Mouse (Mus musculus) G1E (cell line): ENCODE data around the gene Vps39. TPM values are rescaled to one million over a fixed set of nuclear protein-coding genes. Genes with fewer than 3 reads are reported as not detected.

Source experiments
- ATAC-seq: 2 replicates; pipeline ENCODE4 v1.8.0; 2016; ENCODE audit warnings: mild to moderate bottlenecking; ENCODE audit not compliant: insufficient number of reproducible peaks, poor library complexity, low FRiP score, severe bottlenecking; ENCODE audit errors: extremely low read depth
- DNase-seq: peaks from one replicate; pipeline ENCODE4 v3.0.0; 2012; ENCODE audit warnings: low spot score
- H3K27me3 ChIP-seq: 2 replicates; pipeline ENCODE4 v1.6.1; 2012; ENCODE audit warnings: mild to moderate bottlenecking, low read length, inconsistent platforms; ENCODE audit not compliant: insufficient read depth
- H3K36me3 ChIP-seq: replicated peaks from 2 replicates; pipeline ENCODE3; 2012; ENCODE audit warnings: mild to moderate bottlenecking, inconsistent platforms
- H3K4me1 ChIP-seq: 2 replicates; pipeline ENCODE4 v1.6.1; 2012; ENCODE audit warnings: low read depth, low read length, inconsistent platforms, mixed read lengths; ENCODE audit not compliant: insufficient read depth
- H3K4me3 ChIP-seq: 2 replicates; pipeline ENCODE4 v1.5.1; 2012; ENCODE audit warnings: low read depth, mild to moderate bottlenecking, inconsistent platforms, low read length, moderate library complexity, mixed read lengths
- H3K9me3 ChIP-seq: replicated peaks from 2 replicates; pipeline ENCODE4 v1.6.1; 2012; ENCODE audit warnings: inconsistent platforms
- CTCF ChIP-seq: IDR thresholded peaks from 2 replicates; pipeline ENCODE4 v1.5.1; 2012; ENCODE audit warnings: low read depth, low read length, inconsistent platforms, mixed read lengths
- GATA1 ChIP-seq: IDR thresholded peaks from 2 replicates; pipeline ENCODE4 v1.6.1; 2012; ENCODE audit warnings: borderline replicate concordance, low read length, inconsistent platforms, mixed read lengths
- GATA2 ChIP-seq: IDR thresholded peaks from 2 replicates; pipeline ENCODE4 v1.6.1; 2012; ENCODE audit warnings: low read depth, low read length, inconsistent platforms, borderline replicate concordance
- POLR2AphosphoS5 ChIP-seq: IDR thresholded peaks from 2 replicates; pipeline ENCODE4 v1.6.1; 2012; ENCODE audit warnings: low read depth, low read length, inconsistent platforms; ENCODE audit not compliant: insufficient replicate concordance
- TAL1 ChIP-seq: conservative IDR thresholded peaks from 2 replicates; pipeline ENCODE4 v1.6.1; 2012; ENCODE audit warnings: low read depth, low read length, inconsistent platforms, mixed read lengths
- polyA plus RNA-seq: library from polyadenylated mRNA; stranded (reverse); fragments of >175 nt; gene quantifications from 2 replicates; pipeline ENCODE4 v1.2.3, GENCODE M21; 2012
- total RNA-seq, 2 experiments: library from RNA; stranded (forward) in 1 of 2; stranded (reverse) in 1 of 2; fragments of 200-1000 nt in 1 of 2; fragments of >200 nt in 1 of 2; fragmentation: Nextera tagmentation in 1 of 2; gene quantifications; 2 replicates each; pipeline ENCODE4 v1.2.3; 2014 to 2017

The Vps39 gene
- total RNA-seq (2014; fragmentation: Nextera tagmentation) (22.1 and 38.8 TPM in 2 replicates), total RNA-seq (2017) (26.4 and 29.7 TPM in 2 replicates), polyA plus RNA-seq (15.1 and 18.6 TPM in 2 replicates)

DNA sequence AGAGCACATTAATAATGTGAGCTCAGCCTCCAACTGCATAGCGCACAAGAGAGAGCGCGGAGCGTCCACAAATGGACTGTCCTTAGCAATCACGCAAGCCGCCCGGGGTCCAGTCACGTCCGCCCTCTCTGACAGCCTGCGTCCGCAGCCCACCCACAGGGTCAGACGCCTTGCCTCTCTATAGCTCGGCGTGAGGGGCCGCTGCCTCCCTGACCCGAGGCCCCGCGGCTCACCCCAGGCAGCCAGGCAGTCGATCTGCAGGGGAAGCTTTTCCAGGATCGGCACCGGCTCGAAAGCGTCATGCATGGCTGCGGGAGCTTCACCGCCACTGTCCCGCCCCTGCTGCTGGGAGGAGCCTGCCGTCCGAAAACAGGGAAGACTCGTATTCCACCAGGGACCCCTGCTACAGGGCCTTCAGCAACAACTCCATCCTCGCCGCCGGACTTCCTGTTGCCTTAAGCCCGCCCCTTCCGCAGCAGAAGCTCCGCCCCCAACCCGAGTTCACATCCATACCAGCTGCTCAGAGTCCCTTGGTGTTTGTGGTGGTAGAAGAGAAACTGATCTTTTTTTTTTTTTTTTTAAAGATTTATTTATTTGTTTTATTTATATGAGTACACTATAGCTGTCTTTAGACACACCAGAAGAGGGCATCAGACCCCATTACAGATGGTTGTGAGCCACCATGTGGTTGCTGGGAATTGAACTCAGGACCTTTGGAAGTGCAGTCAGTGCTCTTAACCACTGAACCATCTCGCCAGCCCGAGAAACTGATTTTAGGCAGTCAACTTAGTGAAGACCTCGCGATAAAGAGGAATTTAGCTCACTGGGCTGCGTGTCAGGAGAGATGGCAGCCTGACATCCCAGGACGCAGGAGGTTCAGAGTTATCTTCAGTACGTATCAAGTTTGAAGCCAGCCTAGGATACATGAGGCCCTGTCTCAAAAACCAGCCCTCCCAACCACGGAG is at the start of gene Vps39:
TSS of gene Vps39 (minus strand) at position 456 of the 965 bp plus-strand sequence.
- Histone ChIP-seq H3K27me3 (no peaks in the 10 kb centered on the region), H3K4me1 (peaks cover 21% of the 10 kb centered on the region), H3K4me3 (peak within 1 kb of the TSS; percentile 99), H3K36me3 (peaks cover 63% of the 10 kb centered on the region), H3K9me3 (no peaks in the 10 kb centered on the region)
- peak; percentile 89 for DNase-seq
- TF ChIP-seq CTCF (no peak), GATA1 (no peak), POLR2AphosphoS5 (no peak), TAL1 (no peak), GATA2 (no peak)
- ATAC-seq: peak; percentile 83

DNA sequence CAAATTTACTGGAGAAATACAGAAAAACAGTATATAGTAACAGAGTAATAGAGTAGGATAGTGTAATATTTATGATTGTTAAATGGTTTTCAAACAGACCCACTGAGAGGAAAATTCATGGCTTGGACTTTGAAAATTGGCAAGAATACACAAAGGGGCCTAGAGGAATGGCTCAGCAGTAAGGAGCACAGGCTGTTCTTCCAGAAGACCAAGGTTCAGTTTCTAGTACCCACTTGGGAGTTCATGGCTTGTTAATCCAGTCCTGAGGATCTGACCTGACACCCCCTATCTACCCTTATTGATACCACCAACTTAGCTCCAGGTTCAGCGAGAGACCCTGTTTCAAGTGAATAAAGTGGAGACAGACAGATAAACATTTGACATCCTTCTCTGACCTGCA is 45.0 kb upstream of the Vps39 start:
- TF ChIP-seq GATA2: no peak
- no peak for TF ChIP-seq TAL1
- TF ChIP-seq POLR2AphosphoS5: no peak
- TF ChIP-seq CTCF: no peak
- no peak for TF ChIP-seq GATA1
- no peaks in the 10 kb centered on the region for H3K27me3 ChIP-seq
- no peaks in the 10 kb centered on the region for H3K9me3 ChIP-seq
- DNase-seq: no peak
- ATAC-seq: no peak
- peaks cover 70% of the 10 kb centered on the region for H3K36me3 ChIP-seq
- H3K4me3 ChIP-seq: no peak overlapping the region
- H3K4me1 ChIP-seq: peaks cover 4% of the 10 kb centered on the region

DNA sequence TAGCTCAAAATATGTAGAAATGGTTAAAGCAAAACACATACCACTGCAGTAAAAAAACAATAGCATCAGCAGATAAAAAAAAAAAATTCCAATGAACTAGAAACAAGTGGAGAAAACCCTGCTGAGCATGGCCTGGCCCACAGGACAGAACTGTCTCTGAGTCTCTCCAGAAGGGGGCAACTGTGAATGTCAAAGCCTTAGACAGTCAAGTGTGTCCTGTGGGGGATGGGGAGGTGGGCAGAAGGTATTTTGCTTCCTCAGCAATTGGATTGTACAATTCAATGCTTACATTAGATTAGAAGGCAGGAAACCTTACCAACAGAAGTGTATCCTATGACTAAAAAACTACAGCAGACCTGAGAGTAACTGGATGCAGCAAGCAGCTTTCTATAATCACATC is 39.5 kb upstream of the Vps39 start:
- no peak for DNase-seq
- TF ChIP-seq POLR2AphosphoS5 (no peak), TAL1 (no peak), GATA1 (no peak), CTCF (no peak), GATA2 (no peak)
- Histone ChIP-seq H3K36me3 (peaks cover 84% of the 10 kb centered on the region), H3K4me1 (peaks cover 2% of the 10 kb centered on the region; the same call in 1 of the 2 replicates), H3K27me3 (no peaks in the 10 kb centered on the region), H3K9me3 (no peaks in the 10 kb centered on the region), H3K4me3 (no peak overlapping the region)
- no peak for ATAC-seq

DNA sequence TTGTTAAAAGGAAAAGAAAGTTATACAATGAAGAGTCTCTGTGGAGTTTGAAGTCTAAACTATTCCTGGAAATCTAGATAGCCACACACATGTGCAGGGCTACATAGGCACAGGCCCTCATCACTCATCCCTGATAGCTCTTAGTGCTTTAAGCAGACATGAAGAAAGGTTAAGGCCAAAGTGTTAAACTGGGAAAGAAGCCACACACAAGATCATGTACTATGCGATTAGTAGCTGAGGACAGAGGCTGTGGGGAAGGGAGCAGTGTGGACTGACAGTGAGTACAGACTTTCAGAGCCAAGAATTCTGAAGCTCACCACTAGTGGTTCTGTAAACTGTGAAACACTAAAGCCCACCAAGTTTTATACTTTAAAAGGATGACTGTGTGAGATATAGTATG is 38.0 kb upstream of the Vps39 start:
- Histone ChIP-seq H3K4me1 (peaks cover 2% of the 10 kb centered on the region; the same call in 1 of the 2 replicates), H3K36me3 (peaks cover 83% of the 10 kb centered on the region), H3K27me3 (no peaks in the 10 kb centered on the region), H3K9me3 (no peaks in the 10 kb centered on the region), H3K4me3 (no peak overlapping the region)
- ATAC-seq: no peak
- DNase-seq: no peak
- no peak for TF ChIP-seq CTCF
- no peak for TF ChIP-seq GATA2
- no peak for TF ChIP-seq TAL1
- no peak for TF ChIP-seq GATA1
- TF ChIP-seq POLR2AphosphoS5: no peak

DNA sequence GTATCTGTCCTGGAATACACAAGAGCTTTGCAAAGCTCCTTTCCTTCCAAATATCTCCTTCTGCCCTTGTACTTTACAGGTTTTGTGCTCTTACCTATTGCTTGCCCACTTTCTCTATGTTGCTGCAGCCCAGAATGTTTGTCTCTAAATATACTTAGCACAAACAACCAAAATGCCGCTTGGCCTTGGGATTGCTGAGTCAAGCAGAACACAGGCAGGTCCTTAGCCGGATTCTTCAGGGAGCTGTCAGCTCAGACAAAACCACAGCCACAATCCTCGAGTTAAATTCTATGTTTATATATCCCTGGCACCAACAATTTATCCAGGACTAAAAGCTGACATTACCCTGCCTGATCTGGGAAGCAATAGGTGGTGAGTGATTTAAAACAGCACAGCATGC is 36.4 kb upstream of the Vps39 start:
- H3K36me3 ChIP-seq: peaks cover 77% of the 10 kb centered on the region
- H3K27me3 ChIP-seq: no peaks in the 10 kb centered on the region

DNA sequence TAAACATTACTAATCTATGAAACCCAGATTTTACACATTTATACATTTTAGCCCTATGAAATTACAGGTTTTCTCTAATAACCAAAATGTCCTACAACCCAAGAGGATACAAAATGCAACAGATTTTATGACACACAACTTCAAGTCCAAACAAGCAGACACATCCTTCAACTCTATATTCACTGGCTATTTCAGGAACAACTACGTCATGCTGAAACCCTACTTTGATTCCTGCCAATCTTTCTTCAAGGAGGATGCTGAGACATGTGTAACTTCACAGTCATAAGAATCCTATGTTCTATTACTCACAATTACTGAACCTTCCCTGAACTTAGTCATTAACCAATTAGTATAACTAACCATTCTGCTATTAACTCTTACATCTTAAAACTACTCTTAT is 34.4 kb upstream of the Vps39 start:
- no peak for ATAC-seq
- H3K4me1 ChIP-seq: no peaks in the 10 kb centered on the region

More for the DNA sequence above, 36.4 kb upstream of the Vps39 start:
- DNase-seq (no peak), ATAC-seq (no peak)
- no peaks in the 10 kb centered on the region for H3K9me3 ChIP-seq
- H3K4me3 ChIP-seq: no peak overlapping the region
- no peak for TF ChIP-seq POLR2AphosphoS5
- TF ChIP-seq CTCF: no peak
- no peak for TF ChIP-seq GATA2
- no peak for TF ChIP-seq GATA1
- TF ChIP-seq TAL1: no peak
- peaks cover 2% of the 10 kb centered on the region; the same call in 1 of the 2 replicates for H3K4me1 ChIP-seq

More for the DNA sequence above, 34.4 kb upstream of the Vps39 start:
- Histone ChIP-seq H3K27me3 (no peaks in the 10 kb centered on the region), H3K36me3 (peaks cover 78% of the 10 kb centered on the region), H3K9me3 (no peaks in the 10 kb centered on the region), H3K4me3 (no peak overlapping the region)
- no peak for TF ChIP-seq GATA1
- TF ChIP-seq GATA2: no peak
- TF ChIP-seq TAL1: no peak
- TF ChIP-seq CTCF: no peak
- no peak for TF ChIP-seq POLR2AphosphoS5
- no peak for DNase-seq
